Mouse (Mus musculus) hindbrain, embryonic 12.5 days (tissue): ENCODE measurements at regions not wholly inside any gene's neighbourhood (a gene's known extent, or its start where the extent isn't known, plus 50 kb on each side); places are given as distances from the start of the nearest gene placed in this dataset.
"Not testable (repeated sequence)": the region's sequence is repeated elsewhere in the genome, so short reads cannot be mapped to it uniquely, and the experiment has no call there.

Source experiments
- ATAC-seq: fragments of 200-750 bp; cut with Nextera tagmentation; 2 replicates; pipeline ENCODE4 v1.8.0; 2017; ENCODE audit warnings: moderate TSS enrichment; ENCODE audit not compliant: low FRiP score
- H3K27ac ChIP-seq: fragments of 300-500 bp; sonication (generic); 2 replicates; pipeline ENCODE4 v1.5.1; 2016; ENCODE audit warnings: mild to moderate bottlenecking
- H3K27me3 ChIP-seq: fragments of 300-500 bp; sonication (generic); 2 replicates; pipeline ENCODE4 v1.6.1; 2016; ENCODE audit warnings: mild to moderate bottlenecking
- H3K36me3 ChIP-seq: fragments of 300-500 bp; sonication (generic); 2 replicates; pipeline ENCODE4 v1.6.1; 2016; ENCODE audit warnings: mild to moderate bottlenecking
- H3K4me1 ChIP-seq: fragments of 300-500 bp; sonication (generic); 2 replicates; pipeline ENCODE4 v1.6.1; 2016
- H3K4me2 ChIP-seq: fragments of 300-500 bp; sonication (generic); replicated peaks from 2 replicates; pipeline ENCODE4 v1.6.1; 2016; ENCODE audit warnings: mild to moderate bottlenecking
- H3K4me3 ChIP-seq: fragments of 300-500 bp; sonication (generic); 2 replicates; pipeline ENCODE4 v1.5.1; 2016; ENCODE audit warnings: mild to moderate bottlenecking
- H3K9ac ChIP-seq: fragments of 300-500 bp; sonication (generic); 2 replicates; pipeline ENCODE4 v1.6.1; 2016; ENCODE audit warnings: mild to moderate bottlenecking, moderate library complexity
- H3K9me3 ChIP-seq: fragments of 300-500 bp; sonication (generic); replicated peaks from 2 replicates; pipeline ENCODE4 v1.6.1; 2016; ENCODE audit warnings: mild to moderate bottlenecking
- WGBS: fragments of 180-500 bp; shearing (Covaris S2); methylation state at CpG from one replicate; pipeline ENCODE4 v1.1.7; 2016; 5-methylcytosine and 5-hydroxymethylcytosine counted together

DNA sequence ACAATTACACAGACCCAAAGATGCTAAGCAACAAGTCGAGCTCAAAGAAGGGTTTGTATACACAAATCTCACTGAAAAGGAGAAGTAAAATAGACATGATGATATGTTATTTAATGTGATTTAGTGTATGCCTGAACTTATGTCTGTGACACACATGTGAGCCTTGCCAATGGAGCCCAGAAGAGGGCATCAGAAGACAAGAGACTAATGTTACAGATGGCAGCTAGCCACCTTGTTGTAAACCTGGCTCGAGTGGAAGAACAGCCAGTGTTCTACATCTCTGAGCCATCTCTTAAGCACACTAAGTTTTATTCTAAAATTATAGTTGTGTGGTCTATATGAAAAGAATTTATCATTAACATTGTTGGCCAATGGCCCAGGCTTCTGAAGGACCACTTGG is 943.7 kb upstream of the Prmt6 start:
- no peak for ATAC-seq
- Histone ChIP-seq H3K9me3 (no peaks in the 10 kb centered on the region), H3K27me3 (no peaks in the 10 kb centered on the region), H3K4me3 (no peak overlapping the region), H3K9ac (no peak overlapping the region), H3K36me3 (no peaks in the 10 kb centered on the region), H3K4me1 (no peaks in the 10 kb centered on the region), H3K4me2 (no peak overlapping the region), H3K27ac (no peak overlapping the region)
- 84% methylated on average over 2 of the region's 2 CpGs for WGBS

- H3K4me1 ChIP-seq: no peaks in the 10 kb centered on the region
- no peak for ATAC-seq
These were observed 915.9 kb upstream of the Prmt6 start for GRCm38 (mm10) chr3:111166698-111167097.

GRCm38 (mm10) chr3:111141196-111141595 is 890.4 kb upstream of the Prmt6 start:
- 94% methylated on average over 1 of the region's 1 CpGs for WGBS
- H3K4me1 ChIP-seq, H3K27ac ChIP-seq, ATAC-seq, H3K4me2 ChIP-seq, H3K4me3 ChIP-seq, H3K9ac ChIP-seq, H3K9me3 ChIP-seq, H3K27me3 ChIP-seq, H3K36me3 ChIP-seq: not testable (repeated sequence)

More at GRCm38 (mm10) chr3:111166698-111167097, 915.9 kb upstream of the Prmt6 start:
- Histone ChIP-seq H3K27ac (no peak overlapping the region), H3K27me3 (no peaks in the 10 kb centered on the region), H3K4me3 (no peak overlapping the region), H3K9ac (no peak overlapping the region), H3K36me3 (no peaks in the 10 kb centered on the region), H3K9me3 (no peaks in the 10 kb centered on the region), H3K4me2 (no peak overlapping the region)
- 91% methylated on average over 3 of the region's 3 CpGs for WGBS

DNA sequence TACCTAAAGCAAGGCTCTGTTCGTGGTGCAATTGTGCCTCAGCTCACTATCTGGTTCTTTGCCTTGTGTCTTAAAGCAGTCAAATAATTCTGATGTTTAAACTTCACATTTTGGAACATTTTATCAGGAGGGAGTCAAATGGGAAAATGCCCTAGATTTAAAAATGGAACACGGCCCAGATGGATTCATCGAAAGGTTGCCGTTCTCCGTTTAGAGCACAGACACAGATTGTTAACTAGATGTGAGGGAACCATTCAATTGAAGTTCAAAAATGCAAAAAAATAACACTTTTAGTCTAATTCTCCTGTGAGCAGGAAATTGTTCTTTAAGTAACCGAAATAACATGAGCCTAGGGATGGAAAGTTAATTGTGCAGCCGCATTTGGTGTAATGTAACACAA is 858.2 kb upstream of the Prmt6 start:
- Histone ChIP-seq H3K9ac (no peak overlapping the region), H3K27me3 (no peaks in the 10 kb centered on the region), H3K9me3 (no peaks in the 10 kb centered on the region), H3K4me2 (no peak overlapping the region), H3K4me3 (no peak overlapping the region), H3K36me3 (no peaks in the 10 kb centered on the region), H3K4me1 (no peaks in the 10 kb centered on the region), H3K27ac (no peak overlapping the region)
- ATAC-seq: no peak
- 92% methylated on average over 7 of the region's 7 CpGs for WGBS

- Histone ChIP-seq H3K4me2 (no peak overlapping the region), H3K9me3 (no peaks in the 10 kb centered on the region), H3K9ac (no peak overlapping the region), H3K36me3 (no peaks in the 10 kb centered on the region), H3K27me3 (no peaks in the 10 kb centered on the region), H3K4me1 (no peaks in the 10 kb centered on the region), H3K4me3 (no peak overlapping the region), H3K27ac (no peak overlapping the region)
- no peak for ATAC-seq
- 79% methylated on average over 1 of the region's 1 CpGs for WGBS
These were observed 851.8 kb upstream of the Prmt6 start for GRCm38 (mm10) chr3:111102646-111103045.

DNA sequence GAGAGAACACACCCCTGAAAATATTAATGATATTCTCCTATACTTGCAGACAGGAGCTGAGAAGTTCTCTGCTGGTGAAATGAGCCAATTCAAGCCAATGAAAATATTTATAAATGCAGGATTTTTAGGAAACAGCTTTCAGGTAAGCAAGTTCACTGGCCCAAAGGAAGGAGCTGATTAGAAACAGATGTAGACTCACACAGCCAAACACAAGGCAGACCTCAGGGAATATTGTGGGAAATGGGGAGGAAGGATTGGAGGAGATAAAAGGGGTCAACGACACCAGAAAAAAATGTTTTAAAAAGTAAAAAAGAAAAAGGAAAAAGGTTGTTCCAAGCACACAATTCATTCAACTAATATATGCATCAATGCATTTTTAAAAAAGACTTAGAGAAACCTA is 823.5 kb upstream of the Prmt6 start:
- no peak for ATAC-seq
- no peaks in the 10 kb centered on the region for H3K9me3 ChIP-seq

DNA sequence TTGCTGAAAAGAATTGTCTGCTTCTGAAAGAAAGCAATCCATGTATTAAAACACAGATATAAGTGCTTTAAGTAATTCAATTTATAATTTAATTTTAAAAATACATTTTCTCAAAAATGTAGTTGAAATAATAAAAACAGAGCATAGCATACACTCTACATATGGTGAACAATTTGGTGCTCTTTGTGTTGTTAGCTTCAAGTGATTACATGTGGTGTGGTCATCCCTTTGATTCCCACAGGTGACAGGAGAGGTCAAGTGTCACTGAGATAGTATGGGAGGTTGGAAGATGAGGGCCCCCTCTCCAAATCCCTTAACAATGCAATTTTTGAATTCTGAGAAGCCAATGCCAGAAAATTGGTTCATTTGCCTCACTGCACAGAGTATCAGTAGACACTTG is 819.5 kb upstream of the Prmt6 start:
- Histone ChIP-seq H3K9ac (no peak overlapping the region), H3K27me3 (no peaks in the 10 kb centered on the region), H3K4me2 (no peak overlapping the region), H3K27ac (no peak overlapping the region), H3K4me3 (no peak overlapping the region), H3K9me3 (no peaks in the 10 kb centered on the region), H3K4me1 (no peaks in the 10 kb centered on the region), H3K36me3 (no peaks in the 10 kb centered on the region)
- peak; percentile 31; the same call in 1 of the 2 replicates for ATAC-seq

More for the DNA sequence above, 823.5 kb upstream of the Prmt6 start:
- H3K27ac ChIP-seq: no peak overlapping the region
- H3K4me1 ChIP-seq: no peaks in the 10 kb centered on the region
- no peak overlapping the region for H3K4me2 ChIP-seq
- no peak overlapping the region for H3K4me3 ChIP-seq
- no peaks in the 10 kb centered on the region for H3K36me3 ChIP-seq
- H3K9ac ChIP-seq: no peak overlapping the region
- WGBS: 68% methylated on average over 1 of the region's 1 CpGs
- H3K27me3 ChIP-seq: no peaks in the 10 kb centered on the region

GRCm38 (mm10) chr3:111069843-111070242 is 819.0 kb upstream of the Prmt6 start:
- no peak overlapping the region for H3K4me2 ChIP-seq
- no peak overlapping the region for H3K4me3 ChIP-seq
- no peaks in the 10 kb centered on the region for H3K4me1 ChIP-seq
- no peaks in the 10 kb centered on the region for H3K36me3 ChIP-seq
- no peak overlapping the region for H3K27ac ChIP-seq
- no peak overlapping the region for H3K9ac ChIP-seq
- ATAC-seq: peak; percentile 85
- no peaks in the 10 kb centered on the region for H3K9me3 ChIP-seq
- H3K27me3 ChIP-seq: no peaks in the 10 kb centered on the region
- 45% methylated on average over 2 of the region's 2 CpGs for WGBS

- Histone ChIP-seq H3K4me3 (no peak overlapping the region), H3K36me3 (no peaks in the 10 kb centered on the region), H3K4me2 (no peak overlapping the region), H3K27me3 (no peaks in the 10 kb centered on the region), H3K4me1 (no peaks in the 10 kb centered on the region), H3K9ac (no peak overlapping the region), H3K9me3 (no peaks in the 10 kb centered on the region), H3K27ac (no peak overlapping the region)
- ATAC-seq: no peak
- WGBS: 19% methylated on average over 7 of the region's 7 CpGs
These were observed 818.4 kb upstream of the Prmt6 start for GRCm38 (mm10) chr3:111069156-111069555.

GRCm38 (mm10) chr3:111049638-111050037 is 798.8 kb upstream of the Prmt6 start:
- Histone ChIP-seq H3K27me3 (no peaks in the 10 kb centered on the region), H3K27ac (no peak overlapping the region), H3K4me1 (no peaks in the 10 kb centered on the region), H3K9me3 (no peaks in the 10 kb centered on the region; the same call in 1 of the 2 replicates), H3K4me3 (no peak overlapping the region), H3K9ac (no peak overlapping the region), H3K4me2 (no peak overlapping the region), H3K36me3 (no peaks in the 10 kb centered on the region)
- WGBS: 69% methylated on average over 2 of the region's 2 CpGs
- ATAC-seq: no peak
